Mouse (Mus musculus): ENCODE data around the gene Acap2. TPM values are rescaled to one million over a fixed set of nuclear protein-coding genes. Genes with fewer than 3 reads are reported as not detected.

Acap2 gene
- total and polyA plus RNA-seq, 3 experiments: 9.6 to 40.2 (median 31.9) TPM

GRCm38 (mm10) chr16:31081125-31081664 is 119.8 kb downstream of the Acap2 start, which contains the start of gene Xxylt1:
Xxylt1 (minus strand) TSS chr16:31081432.
- DNase-seq: peak; percentile 98

GRCm38 (mm10) chr16:31080573-31081051 is 120.4 kb downstream of the Acap2 start:
- DNase-seq: peak; percentile 87

DNA sequence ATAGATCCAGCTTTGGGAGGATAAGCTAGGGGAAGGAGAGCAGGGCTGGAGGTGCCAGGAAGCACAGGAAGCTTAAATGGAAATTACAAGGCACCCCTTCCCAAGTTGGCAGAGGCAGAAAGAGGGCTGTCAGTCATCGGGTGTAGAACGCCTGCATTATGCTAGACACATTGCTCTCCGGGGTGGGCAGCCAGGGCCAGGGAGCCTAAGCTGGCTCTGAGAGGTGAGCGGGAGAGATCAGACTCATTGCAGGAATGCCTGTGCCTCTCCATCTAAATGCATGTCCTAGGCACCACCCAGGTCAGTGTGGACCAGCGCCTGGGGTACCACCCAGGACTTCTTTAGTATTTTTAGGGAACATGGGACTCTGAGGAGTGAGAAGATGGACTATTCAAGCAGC is 123.6 kb downstream of the Acap2 start:
- DNase-seq: no peak

DNA sequence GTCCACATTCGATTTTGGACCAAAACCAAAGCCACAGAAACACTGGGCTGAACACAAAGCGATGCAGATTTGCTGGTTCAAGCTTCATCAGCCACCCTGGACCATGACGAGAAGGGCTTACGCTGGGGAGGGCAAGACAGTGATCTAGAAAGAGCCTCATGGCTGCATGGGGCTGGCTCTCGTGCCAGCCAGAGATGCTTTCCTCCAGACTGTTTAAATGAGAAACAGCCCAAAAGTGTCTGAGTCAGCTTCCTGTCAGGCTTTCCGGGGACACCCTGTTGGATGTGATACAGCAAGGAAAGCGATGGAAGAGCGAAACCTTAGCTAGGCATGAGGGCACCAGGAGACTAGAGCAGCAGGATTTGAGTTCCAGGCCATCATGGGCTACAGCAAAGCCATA is 124.6 kb downstream of the Acap2 start:
- no peak for DNase-seq

DNA sequence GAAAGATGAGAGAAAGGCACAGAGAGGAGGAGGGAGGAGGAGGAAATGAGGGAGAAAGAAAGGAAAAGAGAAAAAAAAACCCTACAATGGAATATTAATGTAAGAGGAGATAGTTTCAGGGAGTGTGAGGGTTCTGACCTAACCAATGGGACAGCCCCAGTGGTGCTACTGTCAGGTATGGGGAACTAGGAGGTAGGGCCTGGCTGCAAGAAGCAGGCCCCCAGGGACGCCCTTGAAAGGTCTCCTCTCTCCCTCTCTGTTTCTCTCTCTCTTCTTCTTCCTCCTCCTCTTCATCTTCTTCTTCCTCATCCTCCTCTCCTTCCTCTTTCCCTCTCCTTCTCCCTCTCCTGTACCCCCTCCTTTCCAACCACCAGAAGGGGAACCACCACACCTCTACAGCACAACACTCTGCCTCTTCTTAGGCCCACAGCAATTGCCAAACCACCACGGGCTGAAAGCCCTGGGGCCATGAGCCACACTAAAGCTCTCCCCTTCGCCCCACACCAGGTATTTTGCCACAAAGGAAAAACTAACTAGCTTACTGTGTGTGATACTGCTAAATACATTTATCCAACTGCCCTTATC is 126.6 kb downstream of the Acap2 start:
- no peak for DNase-seq

DNA sequence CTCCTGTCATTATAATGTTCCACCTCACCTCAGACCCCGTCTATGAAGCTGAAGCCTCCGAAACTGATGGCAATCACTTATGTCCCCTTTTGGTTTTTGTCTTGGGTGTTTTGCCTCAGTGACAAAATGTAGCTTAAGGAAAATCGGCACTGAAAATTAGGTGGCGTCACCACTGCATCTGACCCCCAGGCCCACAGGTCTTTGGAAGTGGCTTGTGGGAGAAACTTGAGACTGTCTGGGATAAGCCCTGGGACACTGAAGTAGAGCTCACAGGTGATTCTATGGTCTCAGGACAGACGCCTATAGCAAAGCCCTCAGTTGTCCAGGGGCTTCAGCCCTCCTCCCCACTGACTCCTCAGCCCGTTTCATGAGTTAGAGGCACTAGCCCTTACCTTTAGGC is 129.3 kb downstream of the Acap2 start:
- DNase-seq: no peak

- peak; percentile 84 for DNase-seq
Measured at GRCm38 (mm10) chr16:31070358-31071133, 130.5 kb downstream of the Acap2 start.

GRCm38 (mm10) chr16:31069211-31070166 is 131.6 kb downstream of the Acap2 start:
- no peak for DNase-seq

GRCm38 (mm10) chr16:31068280-31068679 is 132.8 kb downstream of the Acap2 start:
- DNase-seq: no peak

DNA sequence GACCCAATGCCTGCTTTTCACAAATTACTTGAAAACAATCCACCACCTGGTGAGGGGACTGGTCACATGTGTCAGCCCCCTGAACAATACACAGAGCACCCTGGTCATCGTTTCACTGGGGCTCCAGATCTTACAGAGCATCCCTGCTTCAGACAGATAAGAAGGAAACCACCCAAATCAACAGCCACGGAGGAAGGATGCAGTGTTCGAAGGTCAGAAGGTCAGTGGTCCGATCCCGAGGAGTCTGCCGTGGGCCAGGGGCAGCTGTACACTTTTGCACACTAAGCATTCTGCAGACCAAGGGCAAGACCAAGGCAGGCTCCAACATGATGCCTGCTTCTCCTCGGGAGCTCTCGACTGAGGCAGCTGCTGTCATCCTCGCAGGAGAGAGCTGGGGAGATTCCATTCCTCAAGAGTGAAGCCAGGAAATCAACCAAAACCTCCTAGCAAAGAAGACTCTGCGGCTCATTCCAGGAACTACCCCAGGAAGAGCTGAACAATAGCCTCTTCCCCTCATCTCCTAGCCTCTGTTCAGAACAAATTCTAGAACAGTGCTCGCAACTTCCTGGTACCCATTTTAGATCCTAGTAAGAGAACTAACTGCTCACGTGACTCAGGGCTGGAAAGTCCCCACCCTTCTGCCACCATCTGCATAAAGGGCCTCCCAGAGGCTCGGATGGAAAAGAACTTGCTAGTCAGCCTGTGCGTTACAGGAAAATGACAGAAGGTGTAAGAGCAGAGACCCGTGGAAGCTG is 134.5 kb downstream of the Acap2 start:
- peak; percentile 30 for DNase-seq

- no peak for DNase-seq
Measured at GRCm38 (mm10) chr16:31064782-31065181, 136.3 kb downstream of the Acap2 start.

GRCm38 (mm10) chr16:31062918-31063317 is 138.1 kb downstream of the Acap2 start:
- DNase-seq: no peak

DNA sequence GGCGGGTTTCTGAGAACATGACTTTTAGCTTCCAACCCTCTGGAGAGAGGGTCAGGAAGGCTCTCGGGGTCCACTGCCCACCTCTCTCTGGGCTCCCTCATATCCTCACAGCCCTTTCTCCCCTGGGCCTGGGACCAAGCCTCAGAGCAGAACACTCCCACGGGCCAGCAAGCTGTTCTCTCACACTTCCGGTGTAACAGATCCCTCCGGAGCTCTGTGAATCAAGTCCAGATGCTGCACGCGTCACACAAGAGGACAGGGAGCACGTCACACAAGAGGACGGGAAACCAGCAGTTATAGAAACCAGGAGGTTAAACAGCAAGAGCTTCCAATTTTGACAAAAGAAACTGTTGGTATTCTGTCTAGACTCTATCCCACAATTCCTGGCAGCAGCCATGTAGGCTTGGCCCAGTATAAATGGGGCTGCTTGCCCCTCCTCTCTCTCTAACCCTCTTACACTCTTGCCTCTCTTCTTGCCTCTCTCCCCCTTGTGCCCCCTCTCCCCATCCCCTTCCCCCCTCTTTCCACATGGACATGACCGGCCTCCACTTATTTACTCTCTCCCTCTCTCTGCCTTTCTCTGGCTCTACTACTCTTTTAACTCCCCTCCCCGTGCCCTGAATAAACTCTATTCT is 139.7 kb downstream of the Acap2 start:
- DNase-seq: no peak

DNA sequence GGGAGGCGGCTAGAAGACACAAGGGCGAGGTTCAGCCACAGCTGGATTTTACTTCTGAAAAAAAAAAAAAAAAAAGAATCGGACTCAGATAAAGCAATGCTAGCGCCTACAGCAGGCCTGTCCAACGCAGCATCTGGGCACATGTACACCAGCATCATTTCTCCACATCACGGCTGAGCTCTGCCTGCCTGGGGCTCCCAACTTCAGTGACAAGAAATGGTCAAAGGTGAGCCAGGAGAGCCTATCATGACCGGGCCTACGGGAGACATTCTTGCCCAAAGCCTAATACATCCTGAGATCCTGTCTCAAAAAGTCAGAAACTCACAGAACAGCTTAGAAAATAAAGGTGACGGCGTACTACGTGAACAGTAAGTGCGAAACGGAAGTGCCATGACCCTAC is 140.3 kb downstream of the Acap2 start:
- no peak for DNase-seq

DNA sequence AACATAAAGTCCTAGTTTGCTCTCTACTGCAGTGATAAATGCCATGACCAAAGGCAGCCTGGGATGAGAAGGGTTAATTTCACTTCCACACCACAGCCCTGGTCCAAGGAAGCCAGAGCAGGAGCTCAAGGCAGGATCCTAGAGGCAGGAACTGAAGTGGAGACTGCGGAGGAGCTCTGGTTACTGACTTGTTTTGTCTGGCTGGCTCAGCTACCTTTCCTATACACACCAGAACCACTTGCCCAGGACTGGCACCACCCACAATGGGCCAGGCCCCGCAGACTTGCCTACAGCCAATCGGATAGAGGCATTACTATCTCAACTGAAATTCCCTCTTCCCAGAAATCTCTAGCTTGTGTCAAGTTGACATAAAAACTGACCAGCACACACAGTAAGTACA is 140.8 kb downstream of the Acap2 start:
- DNase-seq: no peak

GRCm38 (mm10) chr16:31059730-31060129 is 141.3 kb downstream of the Acap2 start:
- no peak for DNase-seq

DNA sequence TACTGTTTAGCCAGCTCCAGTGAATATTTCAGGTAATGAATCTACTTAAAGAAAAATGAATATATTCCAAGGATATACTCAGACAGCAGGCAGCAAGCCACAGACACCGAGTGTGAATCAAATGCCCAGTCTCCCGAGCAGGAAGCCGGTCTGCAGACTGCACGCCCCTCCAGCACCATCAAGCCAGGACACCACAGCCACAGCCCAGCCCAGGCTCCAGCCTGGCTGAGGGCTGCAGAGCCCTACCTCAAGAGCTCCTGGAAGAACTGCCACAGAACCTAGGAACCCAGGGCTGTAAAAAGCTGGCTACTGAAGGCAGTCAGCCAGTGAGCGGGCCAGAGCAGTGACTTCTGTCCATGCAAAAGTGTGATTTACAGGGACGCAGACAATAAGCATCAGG is 148.2 kb downstream of the Acap2 start:
- DNase-seq: no peak

DNA sequence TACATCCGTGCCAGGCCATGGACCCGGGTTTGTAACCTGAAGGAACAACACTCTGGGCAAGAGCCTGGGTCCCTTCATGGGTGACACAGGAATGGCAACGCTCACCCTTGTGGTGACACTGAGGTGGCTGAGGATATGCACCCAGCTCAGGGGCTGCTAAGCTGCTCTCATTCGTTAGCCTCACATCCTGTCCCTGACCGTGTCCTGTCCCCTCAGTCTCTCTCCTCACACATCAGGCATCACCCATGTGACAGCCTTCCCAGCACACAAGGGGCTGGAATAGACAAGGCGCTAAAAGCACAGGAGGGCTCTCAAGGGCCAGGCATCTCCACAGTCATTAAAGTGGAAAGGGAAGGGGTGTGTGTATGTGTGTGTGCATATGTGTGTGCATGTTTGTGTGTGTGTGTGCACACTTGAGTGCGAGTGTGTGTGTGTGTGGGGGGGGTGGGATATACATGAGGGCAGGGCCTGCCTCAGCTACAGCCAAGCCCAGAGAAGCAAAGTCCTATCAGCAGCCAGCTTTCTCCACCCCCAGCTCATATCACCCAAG is 148.8 kb downstream of the Acap2 start:
- no peak for DNase-seq

GRCm38 (mm10) chr16:31050701-31051100 is 150.3 kb downstream of the Acap2 start:
- DNase-seq: no peak

DNA sequence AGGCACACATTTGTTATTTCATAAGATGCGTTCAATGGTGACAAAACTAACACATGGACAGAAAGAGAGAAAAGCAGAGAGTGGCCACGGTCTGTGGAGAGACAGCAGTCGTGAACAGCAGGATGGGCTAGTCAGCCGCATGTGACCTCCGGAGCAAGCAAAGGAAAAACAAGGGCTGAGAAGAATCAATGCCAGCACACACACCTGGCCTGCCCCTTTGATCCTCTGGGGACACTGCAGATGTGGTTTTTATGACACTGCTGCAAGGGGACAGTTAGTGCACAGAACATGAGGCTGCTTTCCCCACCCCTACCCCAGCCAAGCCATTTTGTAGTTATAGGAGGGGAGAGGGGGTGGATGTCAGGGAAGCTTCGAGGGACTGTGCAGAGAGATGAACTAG is 152.9 kb downstream of the Acap2 start:
- no peak for DNase-seq
